ENCODE assay signal across 9 mouse cellular contexts in the genomic region with DNA sequence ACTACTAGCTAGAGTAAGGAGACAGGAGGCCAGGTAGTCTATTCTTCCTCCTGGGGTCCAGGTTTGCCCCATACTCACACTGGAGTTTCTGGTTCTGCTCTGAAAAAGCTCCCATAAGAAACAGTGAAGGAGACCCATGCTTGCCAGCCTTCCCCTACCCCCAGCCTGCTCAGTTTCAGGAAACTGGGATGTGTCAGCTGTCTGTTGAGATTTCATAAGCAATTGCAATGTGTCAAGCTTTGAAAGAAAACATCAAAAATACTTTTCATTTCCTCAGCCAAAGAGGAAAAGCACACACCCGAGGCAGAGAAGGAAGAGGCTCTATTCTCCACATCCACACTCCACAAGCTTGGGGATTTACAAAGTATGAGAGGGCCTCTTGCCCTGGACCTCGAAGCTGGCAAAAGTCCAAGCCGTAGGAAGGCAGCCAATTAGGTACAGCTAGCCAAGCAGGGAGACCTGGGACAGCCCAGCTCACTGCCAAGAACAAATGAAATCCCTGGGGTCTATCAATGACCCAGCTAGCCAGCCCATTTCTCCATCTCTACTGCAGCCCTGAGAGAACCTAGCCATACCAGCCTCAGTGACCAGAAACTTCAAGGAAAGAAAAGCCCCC. TPM values are rescaled to one million over a fixed set of nuclear protein-coding genes. Genes with fewer than 3 reads are reported as not detected.
DNase-seq lines count a peak whose midpoint lies in the region; ATAC-seq and TF ChIP-seq lines count a peak whose summit lies in the region.
"Had no signal": no experiment of that assay in that cellular context is flagged by ENCODE, and none has a peak within 500 bp of the region (broad histone marks: within the 10 kb centered on the region; RNA-seq: fewer than 3 reads in every experiment).

No protein-coding gene starts in this region.

- no peak overlapping the region for H3K4me3 ChIP-seq in cerebellum, adult 2 months (replicated peaks; ENCODE audit: insufficient read depth, low read depth, low read length)
- no peak overlapping the region for H3K4me3 ChIP-seq in lung, adult 2 months (replicated peaks; ENCODE audit: extremely low read depth, low read depth, low read length)
- H3K4me3 ChIP-seq in midbrain, embryonic 15.5 days: no peak overlapping the region

- TF ChIP-seq POLR2A in cerebellum, adult 2 months (IDR thresholded peaks at IDR 0.05; ENCODE audit: borderline replicate concordance, insufficient read depth, low read length): no peak
- TF ChIP-seq POLR2A in lung, adult 2 months (IDR thresholded peaks at IDR 0.05; ENCODE audit: borderline replicate concordance, extremely low read depth, low read depth, low read length): no peak

- intact Hi-C loops in heart, postnatal 14 days (cut with DNase I): no loop called here

- H3K36me3 ChIP-seq in midbrain, embryonic 15.5 days (replicated peaks): no peaks in the 10 kb centered on the region

- DNase-seq in cerebellum, adult 2 months: peak; percentile 35 to 46
- no peak for DNase-seq in cerebellum, adult 8-10 months
- peak; percentile 40 for DNase-seq in ovary, postnatal 14 days (ENCODE audit: low spot score)
- no peak for DNase-seq in ovary, adult 18-20 months (ENCODE audit: low spot score)
- peak; percentile 70 to 75 for DNase-seq in heart, postnatal 14 days
- DNase-seq in lung, adult 2 months: peak; percentile 46
- no peak for DNase-seq in thymus, postnatal 36 days

- TF ChIP-seq CTCF in cerebellum, adult 2 months (IDR thresholded peaks at IDR 0.05; ENCODE audit: borderline replicate concordance, insufficient read depth, low read depth, low read length): no peak
- TF ChIP-seq CTCF in lung, adult 2 months (IDR thresholded peaks at IDR 0.05; ENCODE audit: insufficient read depth, low read length): no peak

- H3K27ac ChIP-seq in cerebellum, adult 2 months (ENCODE audit: insufficient read depth, low read length): no peak overlapping the region
- no peak overlapping the region for H3K27ac ChIP-seq in midbrain, embryonic 15.5 days
- H3K27ac ChIP-seq: liver, embryonic 14.5 days had no signal

- no peaks in the 10 kb centered on the region; the same call in 1 of the 2 replicates for H3K27me3 ChIP-seq in cerebellum, adult 2 months (ENCODE audit: control insufficient read depth, insufficient read depth, low read length)
- no peaks in the 10 kb centered on the region for H3K27me3 ChIP-seq in midbrain, embryonic 15.5 days (replicated peaks)

- H3K4me2 ChIP-seq in midbrain, embryonic 15.5 days: no peak overlapping the region

- H3K9me3 ChIP-seq in midbrain, embryonic 15.5 days: no peaks in the 10 kb centered on the region

- 4% methylated on average over 3 of the region's 3 CpGs for WGBS in cerebellum, adult 2 months
- 7% methylated on average over 3 of the region's 3 CpGs for WGBS in lung, adult 2 months
- WGBS in midbrain, embryonic 15.5 days: 46% methylated on average over 3 of the region's 3 CpGs

- H3K4me1 ChIP-seq in cerebellum, adult 2 months (ENCODE audit: control insufficient read depth, insufficient read depth, low read length): 0 out of 2 replicates have a peak, but pooled peaks cover 5% of the 10 kb centered on the region
- H3K4me1 ChIP-seq in lung, adult 2 months (ENCODE audit: control insufficient read depth, insufficient read depth, low read length): no peaks in the 10 kb centered on the region
- peaks cover 10% of the 10 kb centered on the region; the same call in 1 of the 2 replicates for H3K4me1 ChIP-seq in midbrain, embryonic 15.5 days

- no peak for ATAC-seq in midbrain, embryonic 15.5 days (replicated peaks)

- no peak overlapping the region for H3K9ac ChIP-seq in midbrain, embryonic 15.5 days
- H3K9ac ChIP-seq: liver, embryonic 14.5 days had no signal

RNA-seq across cellular contexts. Expression of a gene that starts 12.0 kb away (rescaled TPM):
- polyA plus RNA-seq in cerebellum, adult 2 months (2012; rRNA removed): 32.2 and 34.6 TPM in 2 replicates
- total RNA-seq in heart, postnatal 14 days (2021): 10 to 100 TPM; 14.5 to 14.8 TPM
- polyA plus RNA-seq in lung, adult 2 months (2012; rRNA removed): 25.4 and 27.6 TPM in 2 replicates
- polyA plus RNA-seq in midbrain, embryonic 15.5 days (2015; fragmentation: Nextera tagmentation; extraction: Ambion mirVana): 46.4 and 49.1 TPM in 2 replicates

RNA-seq across cellular contexts. Expression of a gene that starts 19.9 kb away (rescaled TPM):
- polyA plus RNA-seq in cerebellum, adult 2 months (2012; rRNA removed): 54.2 and 56.1 TPM in 2 replicates
- total RNA-seq in heart, postnatal 14 days (2021): 10 to 100 TPM; 37.7 to 38.2 TPM
- polyA plus RNA-seq in lung, adult 2 months (2012; rRNA removed): 36.2 and 37.7 TPM in 2 replicates
- 89.2 and 96.7 TPM in 2 replicates for polyA plus RNA-seq in midbrain, embryonic 15.5 days (2015; fragmentation: Nextera tagmentation; extraction: Ambion mirVana)

RNA-seq across cellular contexts. Expression of a gene that starts 28.5 kb away (rescaled TPM):
- polyA plus RNA-seq in cerebellum, adult 2 months (2012; rRNA removed): 38.8 and 50.4 TPM in 2 replicates
- total RNA-seq in heart, postnatal 14 days (2021): under 1 TPM; 0.46 to 0.50 TPM
- 1.6 TPM in 2 replicates for polyA plus RNA-seq in lung, adult 2 months (2012; rRNA removed)
- 36.7 and 37.7 TPM in 2 replicates for polyA plus RNA-seq in midbrain, embryonic 15.5 days (2015; fragmentation: Nextera tagmentation; extraction: Ambion mirVana)

Comparison
In these comparisons a context has a peak if more than half of its experiments do, and no peak if none do; other contexts are left out.
1. DNase-seq: peak in cerebellum, adult 2 months (2 of 2), ovary, postnatal 14 days (single experiment), heart, postnatal 14 days (2 of 2) and lung, adult 2 months (single experiment); none in cerebellum, adult 8-10 months (single experiment), ovary, adult 18-20 months (single experiment) and thymus, postnatal 36 days (0 of 2).
2. RNA of a gene that starts 28.5 kb away (polyA plus RNA-seq): 38.8 to 50.4 TPM in cerebellum, adult 2 months and 36.7 to 37.7 TPM in midbrain, embryonic 15.5 days; 1.6 TPM in lung, adult 2 months; every median in the first group is over 10 times any median in the second.